Mouse (Mus musculus): Measurements from ENCODE around the gene Ahcyl2. TPM values are rescaled to one million over a fixed set of nuclear protein-coding genes. Genes with fewer than 3 reads are reported as not detected.

The Ahcyl2 gene
- polyA plus RNA-seq, 1 experiment from 2014 or later, result 14.0 TPM

GRCm38 (mm10) chr6:29776542-29777237, 8.9 kb downstream of the Ahcyl2 start:
- no peak overlapping the region for H3K27ac ChIP-seq (replicated peaks; ENCODE audit: low read depth, low read length)
- ATAC-seq (ENCODE audit: low read depth) (no peak), DNase-seq (ENCODE audit: low spot score) (no peak)
- no peaks in the 10 kb centered on the region for H3K4me1 ChIP-seq (ENCODE audit: control insufficient read depth, insufficient read depth, low read length)
- no peaks in the 10 kb centered on the region for H3K27me3 ChIP-seq (replicated peaks; ENCODE audit: control insufficient read depth, insufficient read depth, low read length)
- H3K9me3 ChIP-seq (ENCODE audit: control insufficient read depth, low read length), result no peaks in the 10 kb centered on the region
- WGBS, result 83% methylated on average over 4 of the region's 4 CpGs
- no peak overlapping the region for H3K4me3 ChIP-seq (ENCODE audit: low read depth, low read length)
- no peak overlapping the region for H3K4me2 ChIP-seq (ENCODE audit: low read depth, low read length)
- H3K36me3 ChIP-seq (ENCODE audit: control insufficient read depth, insufficient read depth, low read length), result no peaks in the 10 kb centered on the region
- H3K9ac ChIP-seq (ENCODE audit: low read depth, low read length), result no peak overlapping the region

GRCm38 (mm10) chr6:29777238-29777555, 9.4 kb downstream of the Ahcyl2 start:
- H3K27ac ChIP-seq (replicated peaks; ENCODE audit: low read depth, low read length), result no peak overlapping the region
- no peaks in the 10 kb centered on the region for H3K27me3 ChIP-seq (replicated peaks; ENCODE audit: control insufficient read depth, insufficient read depth, low read length)
- H3K9ac ChIP-seq (ENCODE audit: low read depth, low read length), result no peak overlapping the region
- no peak overlapping the region for H3K4me3 ChIP-seq (ENCODE audit: low read depth, low read length)
- ATAC-seq (ENCODE audit: low read depth) (no peak), DNase-seq (ENCODE audit: low spot score) (no peak)
- H3K4me1 ChIP-seq (ENCODE audit: control insufficient read depth, insufficient read depth, low read length), result no peaks in the 10 kb centered on the region
- WGBS, result 74% methylated on average over 3 of the region's 3 CpGs
- no peaks in the 10 kb centered on the region for H3K9me3 ChIP-seq (ENCODE audit: control insufficient read depth, low read length)
- H3K4me2 ChIP-seq (ENCODE audit: low read depth, low read length), result no peak overlapping the region
- no peaks in the 10 kb centered on the region for H3K36me3 ChIP-seq (ENCODE audit: control insufficient read depth, insufficient read depth, low read length)

GRCm38 (mm10) chr6:29780082-29780481, 12.3 kb downstream of the Ahcyl2 start:
- no peak overlapping the region for H3K27ac ChIP-seq (replicated peaks; ENCODE audit: low read depth, low read length)
- no peaks in the 10 kb centered on the region for H3K27me3 ChIP-seq (replicated peaks; ENCODE audit: control insufficient read depth, insufficient read depth, low read length)
- ATAC-seq (ENCODE audit: low read depth) (no peak), DNase-seq (ENCODE audit: low spot score) (no peak)
- no peaks in the 10 kb centered on the region for H3K36me3 ChIP-seq (ENCODE audit: control insufficient read depth, insufficient read depth, low read length)
- H3K4me3 ChIP-seq (ENCODE audit: low read depth, low read length), result no peak overlapping the region
- H3K9me3 ChIP-seq (ENCODE audit: control insufficient read depth, low read length), result no peaks in the 10 kb centered on the region
- H3K9ac ChIP-seq (ENCODE audit: low read depth, low read length), result no peak overlapping the region
- H3K4me2 ChIP-seq (ENCODE audit: low read depth, low read length), result no peak overlapping the region
- H3K4me1 ChIP-seq (ENCODE audit: control insufficient read depth, insufficient read depth, low read length), result no peaks in the 10 kb centered on the region

GRCm38 (mm10) chr6:29780571-29780970, 12.8 kb downstream of the Ahcyl2 start:
- Histone ChIP-seq H3K4me1 (ENCODE audit: control insufficient read depth, insufficient read depth, low read length) (no peaks in the 10 kb centered on the region), H3K9ac (ENCODE audit: low read depth, low read length) (no peak overlapping the region), H3K9me3 (ENCODE audit: control insufficient read depth, low read length) (no peaks in the 10 kb centered on the region), H3K4me3 (ENCODE audit: low read depth, low read length) (no peak overlapping the region), H3K27ac (replicated peaks; ENCODE audit: low read depth, low read length) (no peak overlapping the region), H3K27me3 (replicated peaks; ENCODE audit: control insufficient read depth, insufficient read depth, low read length) (no peaks in the 10 kb centered on the region), H3K36me3 (ENCODE audit: control insufficient read depth, insufficient read depth, low read length) (no peaks in the 10 kb centered on the region), H3K4me2 (ENCODE audit: low read depth, low read length) (no peak overlapping the region)
- 91% methylated on average over 2 of the region's 2 CpGs for whole genome bisulfite sequencing
- ATAC-seq (ENCODE audit: low read depth) (no peak), DNase-seq (ENCODE audit: low spot score) (no peak)

- H3K4me3 ChIP-seq (ENCODE audit: low read depth, low read length), result no peak overlapping the region
- no peak for DNase-seq (ENCODE audit: low spot score)
- no peak overlapping the region for H3K9ac ChIP-seq (ENCODE audit: low read depth, low read length)
- H3K4me2 ChIP-seq (ENCODE audit: low read depth, low read length), result no peak overlapping the region
- ATAC-seq (ENCODE audit: low read depth), result no peak
- H3K36me3 ChIP-seq (ENCODE audit: control insufficient read depth, insufficient read depth, low read length), result no peaks in the 10 kb centered on the region
- no peak overlapping the region for H3K27ac ChIP-seq (replicated peaks; ENCODE audit: low read depth, low read length)
- no peaks in the 10 kb centered on the region for H3K27me3 ChIP-seq (replicated peaks; ENCODE audit: control insufficient read depth, insufficient read depth, low read length)
- WGBS, result 67% methylated on average over 1 of the region's 1 CpGs
- no peaks in the 10 kb centered on the region for H3K4me1 ChIP-seq (ENCODE audit: control insufficient read depth, insufficient read depth, low read length)
- H3K9me3 ChIP-seq (ENCODE audit: control insufficient read depth, low read length), result no peaks in the 10 kb centered on the region
Observed at GRCm38 (mm10) chr6:29782239-29782638, 14.4 kb downstream of the Ahcyl2 start.

- H3K4me2 ChIP-seq (ENCODE audit: low read depth, low read length), result no peak overlapping the region
- H3K27ac ChIP-seq (replicated peaks; ENCODE audit: low read depth, low read length), result no peak overlapping the region
- ATAC-seq (ENCODE audit: low read depth), result no peak
- DNase-seq (ENCODE audit: low spot score), result no peak
- H3K27me3 ChIP-seq (replicated peaks; ENCODE audit: control insufficient read depth, insufficient read depth, low read length), result no peaks in the 10 kb centered on the region
- H3K9ac ChIP-seq (ENCODE audit: low read depth, low read length), result no peak overlapping the region
- H3K4me1 ChIP-seq (ENCODE audit: control insufficient read depth, insufficient read depth, low read length), result no peaks in the 10 kb centered on the region
- H3K9me3 ChIP-seq (ENCODE audit: control insufficient read depth, low read length), result no peaks in the 10 kb centered on the region
- no peak overlapping the region for H3K4me3 ChIP-seq (ENCODE audit: low read depth, low read length)
- no peaks in the 10 kb centered on the region for H3K36me3 ChIP-seq (ENCODE audit: control insufficient read depth, insufficient read depth, low read length)
- 68% methylated on average over 6 of the region's 6 CpGs for WGBS
Observed at GRCm38 (mm10) chr6:29783960-29784359, 16.1 kb downstream of the Ahcyl2 start.

GRCm38 (mm10) chr6:29784413-29785021, 16.7 kb downstream of the Ahcyl2 start:
- no peak overlapping the region for H3K27ac ChIP-seq (replicated peaks; ENCODE audit: low read depth, low read length)
- no peak overlapping the region for H3K9ac ChIP-seq (ENCODE audit: low read depth, low read length)
- ATAC-seq (ENCODE audit: low read depth), result no peak
- no peak overlapping the region for H3K4me2 ChIP-seq (ENCODE audit: low read depth, low read length)
- no peaks in the 10 kb centered on the region for H3K9me3 ChIP-seq (ENCODE audit: control insufficient read depth, low read length)
- H3K27me3 ChIP-seq (replicated peaks; ENCODE audit: control insufficient read depth, insufficient read depth, low read length), result no peaks in the 10 kb centered on the region
- DNase-seq (ENCODE audit: low spot score), result no peak
- no peak overlapping the region for H3K4me3 ChIP-seq (ENCODE audit: low read depth, low read length)
- H3K4me1 ChIP-seq (ENCODE audit: control insufficient read depth, insufficient read depth, low read length), result no peaks in the 10 kb centered on the region
- WGBS, result 84% methylated on average over 3 of the region's 3 CpGs
- H3K36me3 ChIP-seq (ENCODE audit: control insufficient read depth, insufficient read depth, low read length), result no peaks in the 10 kb centered on the region

- no peak for ATAC-seq (ENCODE audit: low read depth)
- H3K36me3 ChIP-seq (ENCODE audit: control insufficient read depth, insufficient read depth, low read length), result no peaks in the 10 kb centered on the region
- no peaks in the 10 kb centered on the region for H3K27me3 ChIP-seq (replicated peaks; ENCODE audit: control insufficient read depth, insufficient read depth, low read length)
- H3K27ac ChIP-seq (replicated peaks; ENCODE audit: low read depth, low read length), result no peak overlapping the region
- no peak overlapping the region for H3K4me2 ChIP-seq (ENCODE audit: low read depth, low read length)
- H3K4me3 ChIP-seq (ENCODE audit: low read depth, low read length), result no peak overlapping the region
- no peaks in the 10 kb centered on the region for H3K9me3 ChIP-seq (ENCODE audit: control insufficient read depth, low read length)
- no peak overlapping the region for H3K9ac ChIP-seq (ENCODE audit: low read depth, low read length)
- DNase-seq (ENCODE audit: low spot score), result no peak
- 86% methylated on average over 5 of the region's 5 CpGs for WGBS
- no peaks in the 10 kb centered on the region for H3K4me1 ChIP-seq (ENCODE audit: control insufficient read depth, insufficient read depth, low read length)
Observed at GRCm38 (mm10) chr6:29785759-29786158, 17.9 kb downstream of the Ahcyl2 start.

- Histone ChIP-seq H3K4me2 (ENCODE audit: low read depth, low read length) (no peak overlapping the region), H3K4me3 (ENCODE audit: low read depth, low read length) (no peak overlapping the region), H3K27me3 (replicated peaks; ENCODE audit: control insufficient read depth, insufficient read depth, low read length) (no peaks in the 10 kb centered on the region), H3K4me1 (ENCODE audit: control insufficient read depth, insufficient read depth, low read length) (no peaks in the 10 kb centered on the region), H3K9ac (ENCODE audit: low read depth, low read length) (no peak overlapping the region), H3K36me3 (ENCODE audit: control insufficient read depth, insufficient read depth, low read length) (no peaks in the 10 kb centered on the region), H3K9me3 (ENCODE audit: control insufficient read depth, low read length) (no peaks in the 10 kb centered on the region), H3K27ac (replicated peaks; ENCODE audit: low read depth, low read length) (no peak overlapping the region)
- DNase-seq (ENCODE audit: low spot score) (no peak), ATAC-seq (ENCODE audit: low read depth) (no peak)
- WGBS, result 56% methylated on average over 3 of the region's 3 CpGs
Observed at GRCm38 (mm10) chr6:29788779-29789350, 21.1 kb downstream of the Ahcyl2 start.
